Mouse (Mus musculus) embryonic facial prominence, embryonic 14.5 days (tissue): ENCODE measurements at regions not wholly inside any gene's neighbourhood (a gene's known extent, or its start where the extent isn't known, plus 50 kb on each side); places are given as distances from the start of the nearest gene placed in this dataset.
A peak's percentile ranks its signal among the peaks of the same experiment; 100 is the strongest.

ENCODE experiments used
- ATAC-seq: fragments of 200-750 bp; cut with Nextera tagmentation; 2 replicates; pipeline ENCODE4 v1.8.0; 2017; ENCODE audit warnings: low read depth, moderate number of reproducible peaks, moderate TSS enrichment
- DNase-seq: peaks from one replicate; pipeline ENCODE4 v3.0.0-alpha.2; 2015; ENCODE audit warnings: low spot score
- H3K27ac ChIP-seq: fragments of 300-500 bp; sonication (generic); replicated peaks from 2 replicates; pipeline ENCODE4 v1.5.1; 2014; ENCODE audit warnings: low read depth, mild to moderate bottlenecking, low read length, moderate library complexity
- H3K27me3 ChIP-seq: fragments of 300-500 bp; sonication (generic); replicated peaks from 2 replicates; pipeline ENCODE4 v1.6.1; 2014; ENCODE audit warnings: low read length; ENCODE audit not compliant: control insufficient read depth, insufficient read depth
- H3K36me3 ChIP-seq: fragments of 300-500 bp; sonication (generic); 2 replicates; pipeline ENCODE4 v1.6.1; 2014; ENCODE audit warnings: low read length, mixed read lengths; ENCODE audit not compliant: control insufficient read depth, insufficient read depth
- H3K4me1 ChIP-seq: fragments of 300-500 bp; sonication (generic); 2 replicates; pipeline ENCODE4 v1.6.1; 2014; ENCODE audit warnings: antibody characterized with exemption, low read length; ENCODE audit not compliant: control insufficient read depth, insufficient read depth
- H3K4me2 ChIP-seq: fragments of 300-500 bp; sonication (generic); 2 replicates; pipeline ENCODE4 v1.6.1; 2014; ENCODE audit warnings: low read depth, mild to moderate bottlenecking, low read length, moderate library complexity, mixed read lengths
- H3K4me3 ChIP-seq: fragments of 300-500 bp; sonication (generic); 2 replicates; pipeline ENCODE4 v1.5.1; 2014; ENCODE audit warnings: low read depth, mild to moderate bottlenecking, low read length
- H3K9ac ChIP-seq: fragments of 300-500 bp; sonication (generic); 2 replicates; pipeline ENCODE4 v1.6.1; 2014; ENCODE audit warnings: low read depth, mild to moderate bottlenecking, low read length, moderate library complexity, mixed read lengths
- H3K9me3 ChIP-seq: fragments of 300-500 bp; sonication (generic); 2 replicates; pipeline ENCODE4 v1.6.1; 2016; ENCODE audit warnings: low read length; ENCODE audit not compliant: control insufficient read depth
- WGBS: fragments of 180-500 bp; shearing (Covaris S2); extraction: QIAGEN DNeasy Blood & Tissue Kit; methylation state at CpG from one replicate; pipeline ENCODE4 v1.1.7; 2014; 5-methylcytosine and 5-hydroxymethylcytosine counted together

DNA sequence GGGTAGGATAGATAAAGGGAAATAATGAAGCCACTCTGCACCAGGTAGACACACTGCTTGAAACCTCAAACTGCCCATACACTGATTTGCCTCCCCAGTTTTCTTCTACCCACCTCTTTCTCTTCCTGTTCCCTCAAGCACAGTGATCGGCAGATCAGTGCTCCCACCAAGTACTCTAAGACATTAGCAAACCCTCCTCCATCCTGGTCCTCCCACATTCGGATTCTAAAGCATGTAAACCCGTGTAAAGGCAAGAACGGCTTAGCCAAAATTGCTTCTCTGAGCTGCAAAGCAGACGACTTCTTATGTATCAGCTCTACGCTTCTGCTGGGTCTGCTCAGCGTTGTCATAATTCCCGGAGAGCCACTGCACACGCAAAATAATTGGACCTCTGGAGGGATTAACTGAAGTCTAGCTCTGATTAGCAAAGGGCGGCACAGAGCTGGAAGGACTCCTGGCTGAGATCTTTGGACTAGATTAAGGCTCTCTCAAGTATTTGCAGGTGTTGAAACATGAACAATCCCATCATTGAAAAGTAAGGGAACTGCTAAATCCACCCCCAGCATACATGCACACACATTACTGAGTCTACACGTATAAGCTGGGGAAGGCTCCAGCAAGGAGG is 67.2 kb downstream of the Mtx3 start:
- ATAC-seq (peak; percentile 77), DNase-seq (peak; percentile 34)
- no peak overlapping the region for H3K9ac ChIP-seq
- H3K4me3 ChIP-seq, result no peak overlapping the region
- 61% methylated on average over 11 of the region's 11 CpGs for WGBS
- no peaks in the 10 kb centered on the region for H3K4me1 ChIP-seq
- no peaks in the 10 kb centered on the region for H3K27me3 ChIP-seq
- H3K4me2 ChIP-seq, result no peak overlapping the region
- no peak overlapping the region for H3K27ac ChIP-seq
- H3K36me3 ChIP-seq, result no peaks in the 10 kb centered on the region
- H3K9me3 ChIP-seq, result no peaks in the 10 kb centered on the region

GRCm38 (mm10) chr13:92912661-92913060 is 68.1 kb downstream of the Mtx3 start:
- no peak for DNase-seq
- no peak overlapping the region for H3K27ac ChIP-seq
- no peak overlapping the region for H3K9ac ChIP-seq
- H3K4me1 ChIP-seq, result no peaks in the 10 kb centered on the region
- peaks cover 8% of the 10 kb centered on the region; the same call in 1 of the 2 replicates for H3K9me3 ChIP-seq
- no peak overlapping the region for H3K4me3 ChIP-seq
- no peaks in the 10 kb centered on the region for H3K27me3 ChIP-seq
- ATAC-seq, result no peak
- 61% methylated on average over 2 of the region's 2 CpGs for WGBS
- H3K4me2 ChIP-seq, result no peak overlapping the region
- no peaks in the 10 kb centered on the region for H3K36me3 ChIP-seq

DNA sequence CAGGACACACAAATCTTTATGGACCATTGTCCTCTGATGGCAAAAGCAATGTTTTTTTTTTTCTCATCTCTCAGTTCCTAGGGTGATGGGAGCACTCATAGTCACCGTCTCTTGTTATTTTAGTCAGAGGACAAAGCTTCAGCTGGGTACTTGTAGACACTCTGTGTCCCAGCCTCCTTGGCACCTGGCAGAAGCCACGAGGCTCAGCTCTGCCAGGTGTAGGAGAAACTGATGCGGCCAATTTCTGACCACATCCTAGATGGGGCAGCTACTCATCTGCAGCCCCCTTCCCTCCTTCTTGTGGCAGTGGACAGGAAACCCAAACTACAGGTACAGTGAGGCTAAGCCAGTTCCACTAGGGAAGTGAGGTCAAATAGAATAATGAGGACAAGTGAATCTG is 70.1 kb downstream of the Mtx3 start:
- no peak overlapping the region for H3K9ac ChIP-seq
- no peaks in the 10 kb centered on the region for H3K4me1 ChIP-seq
- H3K27ac ChIP-seq, result no peak overlapping the region
- no peaks in the 10 kb centered on the region for H3K27me3 ChIP-seq
- no peak overlapping the region for H3K4me3 ChIP-seq
- no peak overlapping the region for H3K4me2 ChIP-seq
- ATAC-seq, result no peak
- WGBS, result 86% methylated on average over 3 of the region's 3 CpGs
- DNase-seq, result no peak
- H3K36me3 ChIP-seq, result no peaks in the 10 kb centered on the region
- H3K9me3 ChIP-seq, result peaks cover 8% of the 10 kb centered on the region; the same call in 1 of the 2 replicates

- 51% methylated on average over 2 of the region's 2 CpGs for WGBS
- Histone ChIP-seq H3K4me1 (no peaks in the 10 kb centered on the region), H3K9ac (no peak overlapping the region), H3K27ac (no peak overlapping the region), H3K4me3 (no peak overlapping the region), H3K27me3 (no peaks in the 10 kb centered on the region), H3K9me3 (peaks cover 8% of the 10 kb centered on the region; the same call in 1 of the 2 replicates), H3K36me3 (no peaks in the 10 kb centered on the region), H3K4me2 (no peak overlapping the region)
- no peak for ATAC-seq
- no peak for DNase-seq
These were observed 70.8 kb downstream of the Mtx3 start for GRCm38 (mm10) chr13:92915221-92915839.

DNA sequence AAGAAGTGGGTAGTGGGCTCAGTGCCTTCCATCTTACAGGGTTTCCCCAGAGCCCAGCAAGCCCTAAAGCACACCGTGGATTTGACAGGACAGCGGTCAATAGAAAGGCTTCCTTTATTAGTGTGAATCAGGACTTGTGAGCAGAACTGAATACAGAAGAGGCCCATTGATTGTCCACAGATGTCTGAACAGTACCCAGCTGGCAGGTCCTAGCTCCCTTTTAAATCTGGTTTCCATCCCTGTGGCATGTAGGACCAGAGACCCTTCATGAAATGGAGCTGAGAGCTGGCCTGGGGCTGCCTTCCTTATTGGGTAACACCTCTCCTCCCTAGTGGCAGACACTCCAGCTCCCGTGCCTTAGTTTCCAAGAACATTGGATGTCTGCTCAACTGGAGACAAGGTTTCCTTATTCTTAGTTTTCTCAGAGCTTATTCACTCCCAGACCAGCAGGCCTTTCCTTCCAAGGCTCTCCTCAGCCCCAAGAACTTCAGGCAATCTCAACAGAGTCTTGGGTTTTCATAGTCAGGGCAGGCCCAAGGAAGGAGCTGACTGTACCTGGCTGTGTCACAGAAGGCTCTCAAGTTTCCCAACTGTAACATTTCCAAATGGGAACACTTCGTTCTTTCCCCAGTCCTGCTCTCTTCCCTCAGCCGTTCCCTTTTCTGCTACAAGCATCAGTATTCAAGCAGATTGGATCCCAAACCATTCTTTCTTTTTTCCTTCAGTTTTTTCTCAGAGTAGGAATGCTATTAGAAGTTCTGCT is 71.6 kb downstream of the Mtx3 start:
- Histone ChIP-seq H3K4me3 (no peak overlapping the region), H3K27ac (no peak overlapping the region), H3K27me3 (no peaks in the 10 kb centered on the region), H3K4me2 (no peak overlapping the region), H3K9me3 (peaks cover 8% of the 10 kb centered on the region; the same call in 1 of the 2 replicates), H3K4me1 (no peaks in the 10 kb centered on the region), H3K36me3 (no peaks in the 10 kb centered on the region), H3K9ac (no peak overlapping the region)
- DNase-seq (no peak), ATAC-seq (no peak)
- 75% methylated on average over 5 of the region's 5 CpGs for WGBS

- Histone ChIP-seq H3K27me3 (no peaks in the 10 kb centered on the region), H3K4me1 (no peaks in the 10 kb centered on the region), H3K4me2 (no peak overlapping the region), H3K9ac (no peak overlapping the region), H3K9me3 (peaks cover 8% of the 10 kb centered on the region; the same call in 1 of the 2 replicates), H3K36me3 (no peaks in the 10 kb centered on the region), H3K4me3 (no peak overlapping the region), H3K27ac (no peak overlapping the region)
- DNase-seq (no peak), ATAC-seq (no peak)
- WGBS, result 77% methylated on average over 2 of the region's 2 CpGs
These were observed 75.3 kb downstream of the Mtx3 start for GRCm38 (mm10) chr13:92919882-92920281.

GRCm38 (mm10) chr13:92921936-92922335 is 77.4 kb downstream of the Mtx3 start:
- H3K27ac ChIP-seq, result no peak overlapping the region
- no peaks in the 10 kb centered on the region for H3K27me3 ChIP-seq
- 81% methylated on average over 3 of the region's 3 CpGs for WGBS
- DNase-seq (no peak), ATAC-seq (no peak)
- H3K4me2 ChIP-seq, result no peak overlapping the region
- no peaks in the 10 kb centered on the region for H3K4me1 ChIP-seq
- H3K9me3 ChIP-seq, result peaks cover 7% of the 10 kb centered on the region; the same call in 1 of the 2 replicates
- no peak overlapping the region for H3K4me3 ChIP-seq
- no peaks in the 10 kb centered on the region for H3K36me3 ChIP-seq
- no peak overlapping the region for H3K9ac ChIP-seq

DNA sequence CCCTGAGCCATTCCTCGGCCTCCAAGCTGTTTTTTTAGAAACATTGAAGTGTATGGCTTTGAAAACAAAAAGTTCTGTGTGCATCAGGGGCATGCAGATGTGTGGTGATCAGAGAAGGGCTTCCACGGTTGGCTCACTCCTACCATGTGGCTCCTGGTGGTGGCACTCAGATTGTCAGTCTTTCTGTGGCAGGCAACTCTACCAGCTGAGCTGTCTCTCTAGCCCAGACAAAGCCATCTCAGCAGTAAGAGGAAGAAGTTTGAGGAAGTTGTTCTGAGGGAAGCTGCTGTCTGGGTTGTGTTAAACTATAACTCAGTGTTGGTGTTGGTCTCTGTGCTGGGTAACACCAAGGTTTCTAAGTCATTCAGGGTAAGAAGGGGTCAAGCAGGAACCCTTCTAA is 78.9 kb downstream of the Mtx3 start:
- WGBS, result 84% methylated on average over 2 of the region's 2 CpGs
- Histone ChIP-seq H3K9ac (no peak overlapping the region), H3K9me3 (no peaks in the 10 kb centered on the region), H3K4me1 (no peaks in the 10 kb centered on the region), H3K4me2 (no peak overlapping the region), H3K27ac (no peak overlapping the region), H3K36me3 (no peaks in the 10 kb centered on the region), H3K4me3 (no peak overlapping the region), H3K27me3 (no peaks in the 10 kb centered on the region)
- no peak for DNase-seq
- ATAC-seq, result no peak
